Mouse (Mus musculus): ENCODE measurements around the gene Amz2. TPM values are rescaled to one million over a fixed set of nuclear protein-coding genes. Genes with fewer than 3 reads are reported as not detected.
A peak's percentile ranks its signal among the peaks of the same experiment; 100 is the strongest.

The Amz2 gene
- total and polyA plus RNA-seq, 3 experiments, result 50.2 to 57.5 (median 52.4) TPM

DNA sequence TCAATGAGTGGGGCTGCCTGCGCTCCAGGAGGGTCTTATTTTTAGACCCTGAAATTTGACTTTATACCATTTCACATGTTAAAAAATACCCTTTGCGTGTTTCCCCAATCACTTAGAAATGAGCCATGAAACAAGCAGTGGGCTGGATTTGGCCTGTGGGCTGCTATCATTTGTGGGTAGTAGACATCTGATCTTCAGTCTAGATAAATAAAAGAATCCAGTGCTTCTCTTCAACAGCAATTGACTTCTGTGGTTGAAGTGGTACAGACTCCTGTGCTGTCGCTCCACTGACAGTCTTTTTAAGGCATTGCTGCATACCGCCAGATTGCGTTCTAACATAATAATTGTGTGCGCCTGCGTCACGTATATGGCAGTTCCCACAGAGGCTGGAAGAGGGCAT, 40.5 kb upstream of the Amz2 start:
- Histone ChIP-seq H3K79me2 (replicated peaks; ENCODE audit: control insufficient read depth, insufficient read depth, low read length) (peaks cover 10% of the 10 kb centered on the region), H3K4me3 (no peak overlapping the region), H3K4me1 (ENCODE audit: control insufficient read depth, insufficient read depth, low read length) (peaks cover 12% of the 10 kb centered on the region), H3K36me3 (ENCODE audit: control insufficient read depth, insufficient read depth, low read length) (peaks cover 6% of the 10 kb centered on the region), H3K27me3 (ENCODE audit: control insufficient read depth, insufficient read depth, low read length) (no peaks in the 10 kb centered on the region), H3K27ac (no peak overlapping the region), H3K9ac (ENCODE audit: low read depth, low read length) (no peak overlapping the region)
- TF ChIP-seq POLR2A (IDR thresholded peaks at IDR 0.05; ENCODE audit: insufficient read depth, low read depth, low read length), result no peak
- TF ChIP-seq CTCF (IDR thresholded peaks at IDR 0.05), result no peak
- no peak for TF ChIP-seq EP300 (IDR thresholded peaks at IDR 0.05; ENCODE audit: insufficient read depth, low read depth, low read length)
- DNase-seq, result no peak
- intact Hi-C loops (cut with DNase I), result no loop called here
- WGBS, result 95% methylated on average over 8 of the region's 8 CpGs

DNA sequence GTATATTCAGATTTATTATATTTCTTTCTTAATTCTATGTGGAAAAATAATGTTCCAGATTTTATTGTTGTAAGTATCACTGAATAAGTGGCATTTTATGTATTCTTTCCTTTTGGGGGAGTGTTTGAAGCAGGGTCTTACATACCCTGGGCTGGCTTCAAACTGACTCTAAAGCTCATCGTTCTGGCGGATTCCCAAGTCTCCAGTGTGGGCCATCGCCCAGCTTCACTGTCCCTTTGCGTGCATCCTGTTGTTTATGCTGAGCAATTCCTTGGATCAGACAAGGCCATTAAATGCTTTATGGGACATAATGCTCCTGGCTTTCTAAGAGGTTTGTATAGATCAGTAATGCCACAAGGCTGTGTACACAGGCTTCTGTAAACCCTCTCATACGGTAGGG, 36.7 kb upstream of the Amz2 start:
- no peaks in the 10 kb centered on the region for H3K27me3 ChIP-seq (ENCODE audit: control insufficient read depth, insufficient read depth, low read length)
- no peak overlapping the region for H3K4me3 ChIP-seq
- no peak overlapping the region for H3K27ac ChIP-seq
- no peak for DNase-seq
- intact Hi-C loops (cut with DNase I), result no loop called here
- 66% methylated on average over 5 of the region's 5 CpGs for WGBS
- H3K9ac ChIP-seq (ENCODE audit: low read depth, low read length), result no peak overlapping the region
- no peak for TF ChIP-seq POLR2A (IDR thresholded peaks at IDR 0.05; ENCODE audit: insufficient read depth, low read depth, low read length)
- TF ChIP-seq EP300 (IDR thresholded peaks at IDR 0.05; ENCODE audit: insufficient read depth, low read depth, low read length), result no peak
- TF ChIP-seq CTCF (IDR thresholded peaks at IDR 0.05), result no peak
- peaks cover 5% of the 10 kb centered on the region for H3K79me2 ChIP-seq (replicated peaks; ENCODE audit: control insufficient read depth, insufficient read depth, low read length)
- H3K36me3 ChIP-seq (ENCODE audit: control insufficient read depth, insufficient read depth, low read length), result peaks cover 3% of the 10 kb centered on the region; the same call in 1 of the 2 replicates
- H3K4me1 ChIP-seq (ENCODE audit: control insufficient read depth, insufficient read depth, low read length), result peaks cover 3% of the 10 kb centered on the region

GRCm38 (mm10) chr11:109391200-109391599, 34.5 kb upstream of the Amz2 start:
- peaks cover 5% of the 10 kb centered on the region for H3K4me1 ChIP-seq (ENCODE audit: control insufficient read depth, insufficient read depth, low read length)
- no peak overlapping the region for H3K4me3 ChIP-seq
- intact Hi-C loops (cut with DNase I), result no loop called here
- no peaks in the 10 kb centered on the region for H3K27me3 ChIP-seq (ENCODE audit: control insufficient read depth, insufficient read depth, low read length)
- no peak for DNase-seq
- no peak overlapping the region for H3K9ac ChIP-seq (ENCODE audit: low read depth, low read length)
- 82% methylated on average over 7 of the region's 7 CpGs for WGBS
- no peak overlapping the region for H3K27ac ChIP-seq
- peaks cover 5% of the 10 kb centered on the region for H3K79me2 ChIP-seq (replicated peaks; ENCODE audit: control insufficient read depth, insufficient read depth, low read length)
- peaks cover 3% of the 10 kb centered on the region; the same call in 1 of the 2 replicates for H3K36me3 ChIP-seq (ENCODE audit: control insufficient read depth, insufficient read depth, low read length)
- TF ChIP-seq CTCF (IDR thresholded peaks at IDR 0.05), result no peak
- TF ChIP-seq EP300 (IDR thresholded peaks at IDR 0.05; ENCODE audit: insufficient read depth, low read depth, low read length), result no peak
- TF ChIP-seq POLR2A (IDR thresholded peaks at IDR 0.05; ENCODE audit: insufficient read depth, low read depth, low read length), result no peak

- peaks cover 3% of the 10 kb centered on the region; the same call in 1 of the 2 replicates for H3K36me3 ChIP-seq (ENCODE audit: control insufficient read depth, insufficient read depth, low read length)
- no peaks in the 10 kb centered on the region for H3K27me3 ChIP-seq (ENCODE audit: control insufficient read depth, insufficient read depth, low read length)
- H3K79me2 ChIP-seq (replicated peaks; ENCODE audit: control insufficient read depth, insufficient read depth, low read length), result peaks cover 5% of the 10 kb centered on the region
- 67% methylated on average over 7 of the region's 7 CpGs for WGBS
- no peak overlapping the region for H3K4me3 ChIP-seq
- intact Hi-C loops (cut with DNase I), result no loop called here
- H3K27ac ChIP-seq, result no peak overlapping the region
- no peak overlapping the region for H3K9ac ChIP-seq (ENCODE audit: low read depth, low read length)
- no peak for DNase-seq
- no peak for TF ChIP-seq POLR2A (IDR thresholded peaks at IDR 0.05; ENCODE audit: insufficient read depth, low read depth, low read length)
- no peak for TF ChIP-seq EP300 (IDR thresholded peaks at IDR 0.05; ENCODE audit: insufficient read depth, low read depth, low read length)
- TF ChIP-seq CTCF (IDR thresholded peaks at IDR 0.05), result no peak
- H3K4me1 ChIP-seq (ENCODE audit: control insufficient read depth, insufficient read depth, low read length), result peaks cover 5% of the 10 kb centered on the region
These were observed 34.0 kb upstream of the Amz2 start for GRCm38 (mm10) chr11:109391760-109392159.

- Histone ChIP-seq H3K79me2 (replicated peaks; ENCODE audit: control insufficient read depth, insufficient read depth, low read length) (peaks cover 5% of the 10 kb centered on the region), H3K27ac (no peak overlapping the region), H3K9ac (ENCODE audit: low read depth, low read length) (no peak overlapping the region), H3K36me3 (ENCODE audit: control insufficient read depth, insufficient read depth, low read length) (peaks cover 3% of the 10 kb centered on the region; the same call in 1 of the 2 replicates), H3K4me1 (ENCODE audit: control insufficient read depth, insufficient read depth, low read length) (peaks cover 5% of the 10 kb centered on the region), H3K4me3 (no peak overlapping the region), H3K27me3 (ENCODE audit: control insufficient read depth, insufficient read depth, low read length) (no peaks in the 10 kb centered on the region)
- 83% methylated on average over 9 of the region's 9 CpGs for WGBS
- intact Hi-C loops (cut with DNase I), result no loop called here
- DNase-seq, result no peak
- TF ChIP-seq CTCF (IDR thresholded peaks at IDR 0.05) (no peak), EP300 (IDR thresholded peaks at IDR 0.05; ENCODE audit: insufficient read depth, low read depth, low read length) (no peak), POLR2A (IDR thresholded peaks at IDR 0.05; ENCODE audit: insufficient read depth, low read depth, low read length) (no peak)
These were observed 33.1 kb upstream of the Amz2 start for GRCm38 (mm10) chr11:109392601-109393000.

DNA sequence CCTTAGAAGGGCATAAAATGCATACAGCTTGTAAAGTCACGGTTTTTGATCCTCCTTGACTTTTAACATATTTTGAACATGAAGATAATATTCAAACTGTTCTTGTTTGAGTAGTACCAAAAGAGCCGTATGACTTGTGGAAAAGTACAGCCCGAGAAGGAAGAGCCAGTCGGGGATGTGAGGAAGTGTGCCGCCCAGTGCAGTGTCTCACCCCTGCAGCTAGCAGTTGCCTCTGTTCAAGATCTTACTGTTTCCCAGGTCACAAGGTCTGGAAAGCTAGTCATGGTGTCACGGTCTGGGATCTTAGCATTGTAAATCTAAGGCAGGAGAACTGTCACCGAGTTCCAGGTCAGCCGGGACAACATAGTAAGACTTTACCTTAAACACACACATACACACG, 31.0 kb upstream of the Amz2 start:
- WGBS, result 64% methylated on average over 9 of the region's 9 CpGs

More for the DNA sequence above, 31.0 kb upstream of the Amz2 start:
- no peak for DNase-seq
- H3K27me3 ChIP-seq (ENCODE audit: control insufficient read depth, insufficient read depth, low read length), result no peaks in the 10 kb centered on the region
- intact Hi-C loops (cut with DNase I), result no loop called here
- H3K36me3 ChIP-seq (ENCODE audit: control insufficient read depth, insufficient read depth, low read length), result no peaks in the 10 kb centered on the region
- no peak overlapping the region for H3K4me3 ChIP-seq
- peaks cover 3% of the 10 kb centered on the region for H3K79me2 ChIP-seq (replicated peaks; ENCODE audit: control insufficient read depth, insufficient read depth, low read length)
- H3K9ac ChIP-seq (ENCODE audit: low read depth, low read length), result no peak overlapping the region
- peaks cover 3% of the 10 kb centered on the region for H3K4me1 ChIP-seq (ENCODE audit: control insufficient read depth, insufficient read depth, low read length)
- no peak for TF ChIP-seq POLR2A (IDR thresholded peaks at IDR 0.05; ENCODE audit: insufficient read depth, low read depth, low read length)
- TF ChIP-seq EP300 (IDR thresholded peaks at IDR 0.05; ENCODE audit: insufficient read depth, low read depth, low read length), result no peak
- TF ChIP-seq CTCF (IDR thresholded peaks at IDR 0.05), result no peak
- peak overlapping the region; percentile 30 for H3K27ac ChIP-seq

All from heart, adult 2 months (tissue).